Mouse (Mus musculus) MEL-GATA-1-ER (cell line): Measurements from ENCODE around the gene Dgkz.

Source experiments
- DNase-seq: peaks from one replicate; pipeline ENCODE4 v3.0.0-alpha.2; 2012; ENCODE audit warnings: low read depth; ENCODE audit errors: extremely low read depth

Gene Dgkz

GRCm38 (mm10) chr2:91934826-91935525 lies 40.7 kb downstream of the Dgkz start:
- DNase-seq: no peak

- DNase-seq: no peak
These were observed 41.6 kb downstream of the Dgkz start for GRCm38 (mm10) chr2:91934016-91934415.

GRCm38 (mm10) chr2:91933471-91933870 lies 42.2 kb downstream of the Dgkz start:
- no peak for DNase-seq

- no peak for DNase-seq
These were observed 42.8 kb downstream of the Dgkz start for GRCm38 (mm10) chr2:91932737-91933350.

- no peak for DNase-seq
These were observed 43.4 kb downstream of the Dgkz start, which contains the start of gene Mdk for GRCm38 (mm10) chr2:91932160-91932711. TSS of gene Mdk (minus strand) at chr2:91932297.

- no peak for DNase-seq
These were observed 44.1 kb downstream of the Dgkz start for GRCm38 (mm10) chr2:91931328-91932159.

GRCm38 (mm10) chr2:91930761-91931291 lies 44.8 kb downstream of the Dgkz start:
- no peak for DNase-seq

GRCm38 (mm10) chr2:91929936-91930335 lies 45.7 kb downstream of the Dgkz start:
- no peak for DNase-seq

- DNase-seq: no peak
These were observed 46.2 kb downstream of the Dgkz start for GRCm38 (mm10) chr2:91929455-91929854.

GRCm38 (mm10) chr2:91928534-91929350 lies 46.9 kb downstream of the Dgkz start:
- no peak for DNase-seq

- DNase-seq: peak; percentile 44
These were observed 47.7 kb downstream of the Dgkz start for GRCm38 (mm10) chr2:91927826-91928533.

- DNase-seq: no peak
These were observed 48.7 kb downstream of the Dgkz start, which contains the start of gene Chrm4 for GRCm38 (mm10) chr2:91926949-91927348. TSS of gene Chrm4 (plus strand) at chr2:91927249.

- no peak for DNase-seq
These were observed 50.2 kb downstream of the Dgkz start for GRCm38 (mm10) chr2:91925442-91925841.

GRCm38 (mm10) chr2:91924726-91925125 lies 50.9 kb downstream of the Dgkz start:
- DNase-seq: no peak

- peak; percentile 63 for DNase-seq
These were observed 52.0 kb downstream of the Dgkz start for GRCm38 (mm10) chr2:91923415-91924337.

- DNase-seq: peak; percentile 63
These were observed 52.9 kb downstream of the Dgkz start for GRCm38 (mm10) chr2:91922586-91923414.

GRCm38 (mm10) chr2:91921790-91922570 lies 53.7 kb downstream of the Dgkz start:
- peak; percentile 33 for DNase-seq
